Mouse (Mus musculus) midbrain, embryonic 13.5 days (tissue): ENCODE data around the gene Tep1. TPM values are rescaled to one million over a fixed set of nuclear protein-coding genes. Genes with fewer than 3 reads are reported as not detected.

Experiments used
- polyA plus RNA-seq: library from polyadenylated mRNA; unstranded; fragments of >200 nt; fragmentation: Nextera tagmentation; extraction: Ambion mirVana; gene quantifications from 2 replicates; pipeline ENCODE4 v1.2.1, GENCODE M21; 2015

Tep1 gene
- polyA plus RNA-seq, 1 experiment from 2014 or later, result 4.5 TPM

Other genes starting within 250 kb of the Tep1 start
- not detected in 2 replicates for gene Olfr745, start 231.2 kb downstream of the Tep1 start, polyA plus RNA-seq
- not detected in 2 replicates for gene Olfr746, start 223.5 kb downstream of the Tep1 start, polyA plus RNA-seq
- not detected in 2 replicates for gene Olfr747, start 177.4 kb downstream of the Tep1 start, polyA plus RNA-seq
- gene Olfr748, start 163.2 kb downstream of the Tep1 start, polyA plus RNA-seq, result not detected in 2 replicates
- gene Olfr749, start 125.5 kb downstream of the Tep1 start, polyA plus RNA-seq, result not detected in 2 replicates
- 130 and 136 TPM in 2 replicates for gene Ttc5, start 85.0 kb downstream of the Tep1 start, polyA plus RNA-seq
- 0.11 TPM in 1 of 2 replicates, not detected in the other for gene Ccnb1ip1, start 62.8 kb downstream of the Tep1 start, polyA plus RNA-seq
- 48.4 and 50.6 TPM in 2 replicates for gene Parp2, start 62.7 kb downstream of the Tep1 start, polyA plus RNA-seq
- gene Klhl33, start 26.9 kb upstream of the Tep1 start, polyA plus RNA-seq, result 0.52 and 0.65 TPM in 2 replicates
- 127 and 130 TPM in 2 replicates for gene Osgep, start 54.3 kb upstream of the Tep1 start, polyA plus RNA-seq
- gene Apex1, start 54.4 kb upstream of the Tep1 start, polyA plus RNA-seq, result 279 and 280 TPM in 2 replicates
- gene Pip4p1, start 60.3 kb upstream of the Tep1 start, polyA plus RNA-seq, result 78.9 and 85.3 TPM in 2 replicates
- gene Pnp, start 60.5 kb upstream of the Tep1 start, polyA plus RNA-seq, result 29.1 and 31.1 TPM in 2 replicates
- gene Gm49342, start 74.0 kb upstream of the Tep1 start, polyA plus RNA-seq, result not detected in 2 replicates
- 0.23 and 0.55 TPM in 2 replicates for gene Pnp2, start 85.4 kb upstream of the Tep1 start, polyA plus RNA-seq
- gene Rnase10, start 137.2 kb upstream of the Tep1 start, polyA plus RNA-seq, result not detected in 2 replicates
- gene Rnase9, start 171.3 kb upstream of the Tep1 start, polyA plus RNA-seq, result not detected in 2 replicates
- gene Rnase11, start 179.6 kb upstream of the Tep1 start, polyA plus RNA-seq, result not detected in 2 replicates
- gene Rnase12, start 187.1 kb upstream of the Tep1 start, polyA plus RNA-seq, result not detected in 2 replicates
- 0.03 TPM in 1 of 2 replicates, not detected in the other for gene Olfr750, start 203.9 kb upstream of the Tep1 start, polyA plus RNA-seq
- 7.4 and 10.6 TPM in 2 replicates for gene Rnase4, start 220.5 kb upstream of the Tep1 start, polyA plus RNA-seq
- 2.2 and 2.6 TPM in 2 replicates for gene Ang, start 220.6 kb upstream of the Tep1 start, polyA plus RNA-seq
- gene Eddm3b, start 243.9 kb upstream of the Tep1 start, polyA plus RNA-seq, result not detected in 2 replicates